Mouse (Mus musculus): ENCODE measurements around the gene Trip13. TPM values are rescaled to one million over a fixed set of nuclear protein-coding genes. Genes with fewer than 3 reads are reported as not detected.

Gene Trip13
- polyA plus RNA-seq, 1 experiment from 2014 or later: 78.8 TPM

- Histone ChIP-seq H3K36me3 (replicated peaks) (peaks cover 63% of the 10 kb centered on the region), H3K9me3 (no peaks in the 10 kb centered on the region), H3K4me3 (peak overlapping the region; percentile 89), H3K27me3 (ENCODE audit: poor library complexity, severe bottlenecking) (no peaks in the 10 kb centered on the region), H3K27ac (peak overlapping the region; percentile 96), H3K4me1 (peaks cover 19% of the 10 kb centered on the region)
- DNase-seq (ENCODE audit: extremely low spot score, low spot score): no peak
- 50% methylated on average over 13 of the region's 13 CpGs for WGBS
Measured at GRCm38 (mm10) chr13:73938177-73938560, 585 bp upstream of the Trip13 start.

GRCm38 (mm10) chr13:73936938-73937320, 655 bp downstream of the Trip13 start:
- Histone ChIP-seq H3K27ac (peak overlapping the region; percentile 96), H3K9me3 (no peaks in the 10 kb centered on the region), H3K4me1 (peaks cover 19% of the 10 kb centered on the region), H3K36me3 (replicated peaks) (peaks cover 63% of the 10 kb centered on the region), H3K4me3 (peak overlapping the region; percentile 89), H3K27me3 (ENCODE audit: poor library complexity, severe bottlenecking) (no peaks in the 10 kb centered on the region)
- 17% methylated on average over 5 of the region's 5 CpGs for WGBS
- no peak for DNase-seq (ENCODE audit: extremely low spot score, low spot score)

GRCm38 (mm10) chr13:73932201-73932600, 5.4 kb downstream of the Trip13 start:
- WGBS: 94% methylated on average over 10 of the region's 10 CpGs
- no peaks in the 10 kb centered on the region for H3K9me3 ChIP-seq
- H3K27ac ChIP-seq: no peak overlapping the region
- no peaks in the 10 kb centered on the region for H3K27me3 ChIP-seq (ENCODE audit: poor library complexity, severe bottlenecking)
- no peak for DNase-seq (ENCODE audit: extremely low spot score, low spot score)
- peaks cover 86% of the 10 kb centered on the region for H3K36me3 ChIP-seq (replicated peaks)
- H3K4me1 ChIP-seq: peaks cover 8% of the 10 kb centered on the region
- no peak overlapping the region for H3K4me3 ChIP-seq

- peaks cover 75% of the 10 kb centered on the region for H3K36me3 ChIP-seq (replicated peaks)
- H3K4me1 ChIP-seq: no peaks in the 10 kb centered on the region
- WGBS: 93% methylated on average over 4 of the region's 4 CpGs
Measured at GRCm38 (mm10) chr13:73913066-73913465, 24.5 kb downstream of the Trip13 start.

GRCm38 (mm10) chr13:73907683-73908412, 29.7 kb downstream of the Trip13 start:
- Histone ChIP-seq H3K4me1 (no peaks in the 10 kb centered on the region), H3K36me3 (replicated peaks) (peaks cover 28% of the 10 kb centered on the region), H3K4me3 (no peak overlapping the region), H3K27me3 (ENCODE audit: poor library complexity, severe bottlenecking) (no peaks in the 10 kb centered on the region), H3K27ac (no peak overlapping the region), H3K9me3 (no peaks in the 10 kb centered on the region)
- WGBS: 80% methylated on average over 2 of the region's 2 CpGs
- DNase-seq (ENCODE audit: extremely low spot score, low spot score): no peak

More at GRCm38 (mm10) chr13:73913066-73913465, 24.5 kb downstream of the Trip13 start:
- Histone ChIP-seq H3K27ac (no peak overlapping the region), H3K9me3 (no peaks in the 10 kb centered on the region), H3K27me3 (ENCODE audit: poor library complexity, severe bottlenecking) (no peaks in the 10 kb centered on the region), H3K4me3 (no peak overlapping the region)
- DNase-seq (ENCODE audit: extremely low spot score, low spot score): no peak

GRCm38 (mm10) chr13:73907136-73907535, 30.4 kb downstream of the Trip13 start:
- Histone ChIP-seq H3K27me3 (ENCODE audit: poor library complexity, severe bottlenecking) (no peaks in the 10 kb centered on the region), H3K36me3 (replicated peaks) (peaks cover 22% of the 10 kb centered on the region), H3K4me3 (no peak overlapping the region), H3K27ac (no peak overlapping the region), H3K9me3 (no peaks in the 10 kb centered on the region), H3K4me1 (no peaks in the 10 kb centered on the region)
- no peak for DNase-seq (ENCODE audit: extremely low spot score, low spot score)
- WGBS: 89% methylated on average over 5 of the region's 5 CpGs

- Histone ChIP-seq H3K4me1 (peaks cover 8% of the 10 kb centered on the region), H3K27ac (no peak overlapping the region), H3K4me3 (no peak overlapping the region), H3K36me3 (replicated peaks) (no peaks in the 10 kb centered on the region), H3K9me3 (no peaks in the 10 kb centered on the region), H3K27me3 (ENCODE audit: poor library complexity, severe bottlenecking) (no peaks in the 10 kb centered on the region)
- WGBS: 87% methylated on average over 3 of the region's 3 CpGs
- DNase-seq (ENCODE audit: extremely low spot score, low spot score): no peak
Measured at GRCm38 (mm10) chr13:73897561-73897960, 40.0 kb downstream of the Trip13 start.

- H3K27ac ChIP-seq: peak overlapping the region; percentile 60; the same call in 1 of the 2 replicates
- H3K4me1 ChIP-seq: peaks cover 13% of the 10 kb centered on the region
- H3K27me3 ChIP-seq (ENCODE audit: poor library complexity, severe bottlenecking): no peaks in the 10 kb centered on the region
- no peaks in the 10 kb centered on the region for H3K9me3 ChIP-seq
- H3K36me3 ChIP-seq (replicated peaks): no peaks in the 10 kb centered on the region
- no peak for DNase-seq (ENCODE audit: extremely low spot score, low spot score)
- WGBS: 55% methylated on average over 6 of the region's 6 CpGs
- H3K4me3 ChIP-seq: no peak overlapping the region
Measured at GRCm38 (mm10) chr13:73892493-73893178, 44.9 kb downstream of the Trip13 start.

- DNase-seq (ENCODE audit: extremely low spot score, low spot score): no peak
- Histone ChIP-seq H3K27ac (peak overlapping the region; percentile 31; the same call in 1 of the 2 replicates), H3K9me3 (no peaks in the 10 kb centered on the region), H3K27me3 (ENCODE audit: poor library complexity, severe bottlenecking) (no peaks in the 10 kb centered on the region), H3K36me3 (replicated peaks) (no peaks in the 10 kb centered on the region), H3K4me3 (no peak overlapping the region), H3K4me1 (peaks cover 16% of the 10 kb centered on the region)
- WGBS: 72% methylated on average over 4 of the region's 4 CpGs
Measured at GRCm38 (mm10) chr13:73887415-73887874, 50.1 kb downstream of the Trip13 start.

- Histone ChIP-seq H3K9me3 (no peaks in the 10 kb centered on the region), H3K27me3 (ENCODE audit: poor library complexity, severe bottlenecking) (no peaks in the 10 kb centered on the region), H3K4me1 (peaks cover 12% of the 10 kb centered on the region; the same call in 1 of the 2 replicates), H3K36me3 (replicated peaks) (no peaks in the 10 kb centered on the region), H3K4me3 (no peak overlapping the region), H3K27ac (no peak overlapping the region; the same call in 1 of the 2 replicates)
- no peak for DNase-seq (ENCODE audit: extremely low spot score, low spot score)
- 73% methylated on average over 5 of the region's 5 CpGs for WGBS
Measured at GRCm38 (mm10) chr13:73886601-73887000, 51.0 kb downstream of the Trip13 start.

- no peaks in the 10 kb centered on the region for H3K9me3 ChIP-seq
- no peak for DNase-seq (ENCODE audit: extremely low spot score, low spot score)
- no peak overlapping the region for H3K4me3 ChIP-seq
- H3K36me3 ChIP-seq (replicated peaks): no peaks in the 10 kb centered on the region
- H3K27me3 ChIP-seq (ENCODE audit: poor library complexity, severe bottlenecking): no peaks in the 10 kb centered on the region
- WGBS: 83% methylated on average over 4 of the region's 4 CpGs
- H3K4me1 ChIP-seq: peaks cover 12% of the 10 kb centered on the region; the same call in 1 of the 2 replicates
- no peak overlapping the region for H3K27ac ChIP-seq
Measured at GRCm38 (mm10) chr13:73886066-73886465, 51.5 kb downstream of the Trip13 start.

GRCm38 (mm10) chr13:73885656-73886055, 51.9 kb downstream of the Trip13 start:
- Histone ChIP-seq H3K27me3 (ENCODE audit: poor library complexity, severe bottlenecking) (no peaks in the 10 kb centered on the region), H3K4me3 (no peak overlapping the region), H3K36me3 (replicated peaks) (no peaks in the 10 kb centered on the region), H3K9me3 (no peaks in the 10 kb centered on the region), H3K4me1 (peaks cover 12% of the 10 kb centered on the region; the same call in 1 of the 2 replicates), H3K27ac (0 out of 2 replicates have a peak overlapping the region, but pooled peaks have one; percentile 13)
- WGBS: 81% methylated on average over 4 of the region's 4 CpGs
- no peak for DNase-seq (ENCODE audit: extremely low spot score, low spot score)

- 82% methylated on average over 8 of the region's 8 CpGs for WGBS
- Histone ChIP-seq H3K36me3 (replicated peaks) (no peaks in the 10 kb centered on the region), H3K4me3 (no peak overlapping the region), H3K27ac (no peak overlapping the region), H3K4me1 (0 out of 2 replicates have a peak, but pooled peaks cover 4% of the 10 kb centered on the region), H3K27me3 (ENCODE audit: poor library complexity, severe bottlenecking) (no peaks in the 10 kb centered on the region), H3K9me3 (peaks cover 5% of the 10 kb centered on the region; the same call in 1 of the 2 replicates)
- DNase-seq (ENCODE audit: extremely low spot score, low spot score): no peak
Measured at GRCm38 (mm10) chr13:73881347-73881746, 56.2 kb downstream of the Trip13 start.
